Mouse (Mus musculus) G1E (cell line): Measurements from ENCODE around the gene Kalrn. TPM values are rescaled to one million over a fixed set of nuclear protein-coding genes. Genes with fewer than 3 reads are reported as not detected.

Experiments
- ATAC-seq: 2 replicates; pipeline ENCODE4 v1.8.0; 2016; ENCODE audit warnings: mild to moderate bottlenecking; ENCODE audit not compliant: insufficient number of reproducible peaks, poor library complexity, low FRiP score, severe bottlenecking; ENCODE audit errors: extremely low read depth
- DNase-seq: peaks from one replicate; pipeline ENCODE4 v3.0.0; 2012; ENCODE audit warnings: low spot score
- H3K27me3 ChIP-seq: 2 replicates; pipeline ENCODE4 v1.6.1; 2012; ENCODE audit warnings: mild to moderate bottlenecking, low read length, inconsistent platforms; ENCODE audit not compliant: insufficient read depth
- H3K36me3 ChIP-seq: replicated peaks from 2 replicates; pipeline ENCODE3; 2012; ENCODE audit warnings: mild to moderate bottlenecking, inconsistent platforms
- H3K4me1 ChIP-seq: 2 replicates; pipeline ENCODE4 v1.6.1; 2012; ENCODE audit warnings: low read depth, low read length, inconsistent platforms, mixed read lengths; ENCODE audit not compliant: insufficient read depth
- H3K4me3 ChIP-seq: 2 replicates; pipeline ENCODE4 v1.5.1; 2012; ENCODE audit warnings: low read depth, mild to moderate bottlenecking, inconsistent platforms, low read length, moderate library complexity, mixed read lengths
- H3K9me3 ChIP-seq: replicated peaks from 2 replicates; pipeline ENCODE4 v1.6.1; 2012; ENCODE audit warnings: inconsistent platforms
- CTCF ChIP-seq: IDR thresholded peaks from 2 replicates; pipeline ENCODE4 v1.5.1; 2012; ENCODE audit warnings: low read depth, low read length, inconsistent platforms, mixed read lengths
- GATA1 ChIP-seq: IDR thresholded peaks from 2 replicates; pipeline ENCODE4 v1.6.1; 2012; ENCODE audit warnings: borderline replicate concordance, low read length, inconsistent platforms, mixed read lengths
- GATA2 ChIP-seq: IDR thresholded peaks from 2 replicates; pipeline ENCODE4 v1.6.1; 2012; ENCODE audit warnings: low read depth, low read length, inconsistent platforms, borderline replicate concordance
- POLR2AphosphoS5 ChIP-seq: IDR thresholded peaks from 2 replicates; pipeline ENCODE4 v1.6.1; 2012; ENCODE audit warnings: low read depth, low read length, inconsistent platforms; ENCODE audit not compliant: insufficient replicate concordance
- TAL1 ChIP-seq: conservative IDR thresholded peaks from 2 replicates; pipeline ENCODE4 v1.6.1; 2012; ENCODE audit warnings: low read depth, low read length, inconsistent platforms, mixed read lengths
- polyA plus RNA-seq: library from polyadenylated mRNA; stranded (reverse); fragments of >175 nt; gene quantifications from 2 replicates; pipeline ENCODE4 v1.2.3, GENCODE M21; 2012
- total RNA-seq, 2 experiments: library from RNA; stranded (forward) in 1 of 2; stranded (reverse) in 1 of 2; fragments of 200-1000 nt in 1 of 2; fragments of >200 nt in 1 of 2; fragmentation: Nextera tagmentation in 1 of 2; gene quantifications; 2 replicates each; pipeline ENCODE4 v1.2.3; 2014 to 2017

Kalrn gene
- total and polyA plus RNA-seq, 3 experiments, result 0.88 to 2.8 (median 1.8) TPM

- no peaks in the 10 kb centered on the region for H3K27me3 ChIP-seq
- H3K4me1 ChIP-seq, result no peaks in the 10 kb centered on the region
- no peak for ATAC-seq
- no peak for DNase-seq
- no peaks in the 10 kb centered on the region for H3K9me3 ChIP-seq
- no peaks in the 10 kb centered on the region for H3K36me3 ChIP-seq
- H3K4me3 ChIP-seq, result no peak overlapping the region
- TF ChIP-seq GATA1, result no peak
- no peak for TF ChIP-seq POLR2AphosphoS5
- TF ChIP-seq CTCF, result no peak
- TF ChIP-seq TAL1, result no peak
- no peak for TF ChIP-seq GATA2
Observed at GRCm38 (mm10) chr16:34440019-34440615, 133.2 kb downstream of the Kalrn start.

- TF ChIP-seq POLR2AphosphoS5 (no peak), CTCF (no peak), TAL1 (no peak), GATA2 (no peak), GATA1 (no peak)
- Histone ChIP-seq H3K4me3 (no peak overlapping the region), H3K4me1 (no peaks in the 10 kb centered on the region), H3K36me3 (no peaks in the 10 kb centered on the region), H3K27me3 (peaks cover 5% of the 10 kb centered on the region), H3K9me3 (no peaks in the 10 kb centered on the region)
- ATAC-seq (no peak), DNase-seq (no peak)
Observed at GRCm38 (mm10) chr16:34430131-34430530, 143.2 kb downstream of the Kalrn start.

GRCm38 (mm10) chr16:34427654-34428053 is 145.7 kb downstream of the Kalrn start:
- H3K4me3 ChIP-seq, result no peak overlapping the region
- peaks cover 5% of the 10 kb centered on the region for H3K27me3 ChIP-seq
- no peaks in the 10 kb centered on the region for H3K36me3 ChIP-seq
- H3K4me1 ChIP-seq, result no peaks in the 10 kb centered on the region
- no peak for DNase-seq
- no peak for TF ChIP-seq CTCF
- no peak for TF ChIP-seq TAL1
- no peak for TF ChIP-seq GATA2
- no peak for TF ChIP-seq GATA1
- TF ChIP-seq POLR2AphosphoS5, result no peak
- H3K9me3 ChIP-seq, result no peaks in the 10 kb centered on the region
- no peak for ATAC-seq

- TF ChIP-seq TAL1 (no peak), GATA1 (no peak), POLR2AphosphoS5 (no peak), GATA2 (no peak), CTCF (no peak)
- no peaks in the 10 kb centered on the region for H3K4me1 ChIP-seq
- ATAC-seq, result no peak
- peaks cover 5% of the 10 kb centered on the region; the same call in 1 of the 2 replicates for H3K27me3 ChIP-seq
- H3K4me3 ChIP-seq, result no peak overlapping the region
- H3K9me3 ChIP-seq, result no peaks in the 10 kb centered on the region
- H3K36me3 ChIP-seq, result no peaks in the 10 kb centered on the region
- DNase-seq, result no peak
Observed at GRCm38 (mm10) chr16:34421473-34421872, 151.9 kb downstream of the Kalrn start.

GRCm38 (mm10) chr16:34417966-34418365 is 155.4 kb downstream of the Kalrn start:
- ATAC-seq (no peak), DNase-seq (no peak)
- no peaks in the 10 kb centered on the region for H3K9me3 ChIP-seq
- peaks cover 7% of the 10 kb centered on the region; the same call in 1 of the 2 replicates for H3K27me3 ChIP-seq
- no peaks in the 10 kb centered on the region for H3K4me1 ChIP-seq
- no peak overlapping the region for H3K4me3 ChIP-seq
- no peaks in the 10 kb centered on the region for H3K36me3 ChIP-seq
- TF ChIP-seq TAL1 (no peak), CTCF (no peak), GATA1 (no peak), POLR2AphosphoS5 (no peak), GATA2 (no peak)

- H3K9me3 ChIP-seq, result no peaks in the 10 kb centered on the region
- H3K36me3 ChIP-seq, result no peaks in the 10 kb centered on the region
- peaks cover 7% of the 10 kb centered on the region; the same call in 1 of the 2 replicates for H3K27me3 ChIP-seq
- DNase-seq (no peak), ATAC-seq (no peak)
- no peak overlapping the region for H3K4me3 ChIP-seq
- H3K4me1 ChIP-seq, result no peaks in the 10 kb centered on the region
- TF ChIP-seq TAL1 (no peak), GATA2 (no peak), CTCF (no peak), POLR2AphosphoS5 (no peak), GATA1 (no peak)
Observed at GRCm38 (mm10) chr16:34417383-34417782, 155.9 kb downstream of the Kalrn start.

GRCm38 (mm10) chr16:34414581-34414980 is 158.8 kb downstream of the Kalrn start:
- TF ChIP-seq POLR2AphosphoS5, result no peak
- no peak for TF ChIP-seq GATA1
- no peaks in the 10 kb centered on the region for H3K4me1 ChIP-seq
- ATAC-seq (no peak), DNase-seq (no peak)
- H3K27me3 ChIP-seq, result peaks cover 7% of the 10 kb centered on the region; the same call in 1 of the 2 replicates
- H3K4me3 ChIP-seq, result no peak overlapping the region
- H3K9me3 ChIP-seq, result no peaks in the 10 kb centered on the region
- H3K36me3 ChIP-seq, result no peaks in the 10 kb centered on the region
